Mouse (Mus musculus) spleen, postnatal 14 days (tissue): ENCODE measurements around the gene Necab2.

ENCODE experiments used
- DNase-seq, 2 experiments: peaks; one replicate each; pipeline ENCODE4 v3.0.0; 2021 to 2022; ENCODE audit warnings: low spot score in 2 of 2

Necab2 gene

GRCm38 (mm10) chr8:119452919-119453318 is 6.4 kb downstream of the Necab2 start:
- DNase-seq = no peak

GRCm38 (mm10) chr8:119456045-119456444 is 9.5 kb downstream of the Necab2 start:
- DNase-seq = no peak

GRCm38 (mm10) chr8:119459724-119460123 is 13.2 kb downstream of the Necab2 start:
- DNase-seq = no peak

- no peak for DNase-seq
Measured at GRCm38 (mm10) chr8:119461356-119461755, 14.8 kb downstream of the Necab2 start.

- DNase-seq = no peak
Measured at GRCm38 (mm10) chr8:119463709-119464108, 17.2 kb downstream of the Necab2 start.

GRCm38 (mm10) chr8:119466105-119466504 is 19.6 kb downstream of the Necab2 start:
- no peak for DNase-seq

GRCm38 (mm10) chr8:119466794-119467193 is 20.3 kb downstream of the Necab2 start:
- DNase-seq = no peak

GRCm38 (mm10) chr8:119468091-119468490 is 21.6 kb downstream of the Necab2 start:
- DNase-seq = no peak

- DNase-seq = no peak
Measured at GRCm38 (mm10) chr8:119478684-119479083, 32.2 kb downstream of the Necab2 start.

GRCm38 (mm10) chr8:119484145-119484896 is 37.8 kb downstream of the Necab2 start:
- DNase-seq = no peak

- no peak for DNase-seq
Measured at GRCm38 (mm10) chr8:119487093-119487492, 40.6 kb downstream of the Necab2 start.

- peak; percentile 24 to 41 for DNase-seq
Measured at GRCm38 (mm10) chr8:119496848-119497247, 50.3 kb downstream of the Necab2 start.

GRCm38 (mm10) chr8:119499836-119500235 is 53.3 kb downstream of the Necab2 start:
- no peak for DNase-seq

- DNase-seq = no peak
Measured at GRCm38 (mm10) chr8:119501598-119501997, 55.1 kb downstream of the Necab2 start, which contains the start of gene Slc38a8. Gene Slc38a8, minus strand, starts transcription at chr8:119501698.

GRCm38 (mm10) chr8:119502111-119502510 is 55.6 kb downstream of the Necab2 start:
- DNase-seq = no peak

- DNase-seq = no peak
Measured at GRCm38 (mm10) chr8:119503191-119503767, 56.8 kb downstream of the Necab2 start.

- DNase-seq = no peak
Measured at GRCm38 (mm10) chr8:119505488-119505887, 59.0 kb downstream of the Necab2 start.

- DNase-seq = no peak
Measured at GRCm38 (mm10) chr8:119506106-119506505, 59.6 kb downstream of the Necab2 start.

GRCm38 (mm10) chr8:119510471-119510870 is 64.0 kb downstream of the Necab2 start:
- no peak for DNase-seq

GRCm38 (mm10) chr8:119511722-119512121 is 65.2 kb downstream of the Necab2 start:
- DNase-seq = no peak

GRCm38 (mm10) chr8:119513405-119513804 is 66.9 kb downstream of the Necab2 start:
- no peak for DNase-seq

- DNase-seq = no peak
Measured at GRCm38 (mm10) chr8:119514940-119515339, 68.4 kb downstream of the Necab2 start.

GRCm38 (mm10) chr8:119515767-119516166 is 69.2 kb downstream of the Necab2 start:
- no peak for DNase-seq
